Mouse (Mus musculus) forebrain, embryonic 14.5 days (tissue): ENCODE measurements around the gene Bdh1. TPM values are rescaled to one million over a fixed set of nuclear protein-coding genes. Genes with fewer than 3 reads are reported as not detected.
A peak's percentile ranks its signal among the peaks of the same experiment; 100 is the strongest.

Source experiments
- ATAC-seq: fragments of 200-750 bp; cut with Nextera tagmentation; 2 replicates; pipeline ENCODE4 v1.8.0; 2017; ENCODE audit warnings: mild to moderate bottlenecking, moderate library complexity
- DNase-seq: peaks from one replicate; pipeline ENCODE4 v3.0.0-alpha.2; 2015; ENCODE audit warnings: low spot score
- H3K27ac ChIP-seq: fragments of 300-500 bp; sonication (generic); 2 replicates; pipeline ENCODE4 v1.5.1; 2014; ENCODE audit warnings: low read depth, mild to moderate bottlenecking, control low read depth, low read length, moderate library complexity
- H3K27me3 ChIP-seq: fragments of 300-500 bp; sonication (generic); replicated peaks from 2 replicates; pipeline ENCODE4 v1.6.1; 2014; ENCODE audit warnings: low read length, control low read depth, mixed read lengths; ENCODE audit not compliant: control insufficient read depth, insufficient read depth
- H3K36me3 ChIP-seq: fragments of 300-500 bp; sonication (generic); 2 replicates; pipeline ENCODE4 v1.6.1; 2014; ENCODE audit warnings: low read length, control low read depth; ENCODE audit not compliant: control insufficient read depth, insufficient read depth
- H3K4me1 ChIP-seq: fragments of 300-500 bp; sonication (generic); 2 replicates; pipeline ENCODE4 v1.6.1; 2014; ENCODE audit warnings: antibody characterized with exemption, low read length, control low read depth; ENCODE audit not compliant: control insufficient read depth, insufficient read depth
- H3K4me2 ChIP-seq: fragments of 300-500 bp; sonication (generic); 2 replicates; pipeline ENCODE4 v1.6.1; 2014; ENCODE audit warnings: mild to moderate bottlenecking, control low read depth, low read length
- H3K4me3 ChIP-seq: fragments of 300-500 bp; sonication (generic); 2 replicates; pipeline ENCODE4 v1.5.1; 2014; ENCODE audit warnings: low read depth, low read length, control low read depth
- H3K9ac ChIP-seq: fragments of 300-500 bp; sonication (generic); 2 replicates; pipeline ENCODE4 v1.6.1; 2014; ENCODE audit warnings: mild to moderate bottlenecking, low read length, control low read depth, moderate library complexity
- H3K9me3 ChIP-seq: fragments of 300-500 bp; sonication (generic); replicated peaks from 2 replicates; pipeline ENCODE4 v1.6.1; 2016; ENCODE audit warnings: low read length, control low read depth, mixed read lengths; ENCODE audit not compliant: control insufficient read depth
- WGBS: fragments of 180-500 bp; shearing (Covaris S2); extraction: QIAGEN DNeasy Blood & Tissue Kit; methylation state at CpG from one replicate; pipeline ENCODE4 v1.1.7; 2014; 5-methylcytosine and 5-hydroxymethylcytosine counted together
- polyA plus RNA-seq: library from polyadenylated mRNA; unstranded; fragments of >200 nt; fragmentation: Nextera tagmentation; extraction: Ambion mirVana; gene quantifications from 2 replicates; pipeline ENCODE4 v1.2.1, GENCODE M21; 2014

Gene Bdh1
- polyA plus RNA-seq, 1 experiment from 2014 or later: 125 TPM

DNA sequence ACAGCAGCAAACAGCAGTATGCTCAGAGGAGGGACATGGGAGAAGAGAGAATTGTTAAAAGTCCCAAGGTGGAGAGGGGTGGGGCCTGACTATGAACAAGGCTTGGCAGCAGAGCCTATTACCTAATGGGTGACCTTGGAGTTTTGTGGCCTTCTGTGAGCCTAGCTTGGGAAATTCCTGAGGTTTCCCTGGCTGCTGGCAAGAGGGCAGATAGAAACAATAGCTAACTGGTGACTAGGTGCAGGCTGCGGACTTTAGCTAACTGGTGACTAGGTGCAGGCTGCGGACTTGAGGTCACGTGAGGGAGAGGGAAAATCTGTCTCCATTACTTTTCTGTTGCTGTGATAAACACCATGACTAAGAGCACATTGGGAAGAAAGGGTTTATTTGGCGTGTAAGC is 31.9 kb downstream of the Bdh1 start:
- H3K27ac ChIP-seq: no peak overlapping the region
- H3K4me2 ChIP-seq: no peak overlapping the region
- H3K4me3 ChIP-seq: no peak overlapping the region
- no peak overlapping the region for H3K9ac ChIP-seq
- WGBS: 86% methylated on average over 4 of the region's 4 CpGs
- H3K9me3 ChIP-seq: no peaks in the 10 kb centered on the region
- peaks cover 47% of the 10 kb centered on the region for H3K36me3 ChIP-seq
- no peaks in the 10 kb centered on the region for H3K4me1 ChIP-seq
- ATAC-seq (no peak), DNase-seq (no peak)
- no peaks in the 10 kb centered on the region for H3K27me3 ChIP-seq

DNA sequence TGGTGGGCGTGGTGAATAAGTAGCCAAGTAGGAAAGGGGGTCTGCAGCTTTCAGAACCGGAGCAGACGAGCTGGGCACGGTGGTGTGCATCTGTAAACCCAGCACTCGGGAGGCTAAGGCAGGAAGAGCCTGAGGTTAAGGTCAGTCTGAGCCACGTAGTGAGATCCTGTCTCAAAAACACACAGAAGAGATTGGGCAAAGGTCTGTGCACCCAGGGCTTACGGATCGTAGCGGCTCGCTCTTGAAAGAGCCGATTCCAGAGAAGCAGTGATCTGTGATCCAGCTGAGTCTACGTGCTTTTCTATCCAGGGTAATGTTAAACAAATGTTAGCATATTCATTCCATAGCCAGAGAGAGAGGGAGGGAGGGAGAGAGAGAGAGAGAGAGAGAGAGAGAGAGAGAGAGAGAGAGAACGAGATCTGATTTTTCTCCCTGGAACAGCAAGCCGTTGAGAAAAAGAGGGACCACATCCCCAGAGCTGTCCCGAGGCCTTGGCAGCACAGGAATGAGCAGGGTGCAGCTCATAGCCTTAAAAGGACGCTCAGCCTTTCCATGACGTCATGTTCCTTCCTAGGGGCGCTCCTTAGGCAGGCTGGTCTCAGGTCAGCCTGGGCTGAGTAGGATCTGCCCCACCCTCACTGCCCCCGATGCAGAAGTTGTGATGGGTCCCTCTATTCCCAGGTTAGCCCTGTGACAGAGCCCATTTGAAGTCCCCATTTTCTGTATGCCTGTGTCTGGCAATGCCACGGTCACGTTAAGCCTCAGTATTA is 33.4 kb downstream of the Bdh1 start:
- peaks cover 34% of the 10 kb centered on the region for H3K36me3 ChIP-seq
- no peaks in the 10 kb centered on the region for H3K9me3 ChIP-seq
- no peak overlapping the region for H3K9ac ChIP-seq
- ATAC-seq (no peak), DNase-seq (no peak)
- no peaks in the 10 kb centered on the region for H3K27me3 ChIP-seq
- H3K4me1 ChIP-seq: peaks cover 3% of the 10 kb centered on the region; the same call in 1 of the 2 replicates
- H3K4me2 ChIP-seq: no peak overlapping the region
- 86% methylated on average over 21 of the region's 21 CpGs for WGBS
- no peak overlapping the region for H3K27ac ChIP-seq
- no peak overlapping the region for H3K4me3 ChIP-seq

DNA sequence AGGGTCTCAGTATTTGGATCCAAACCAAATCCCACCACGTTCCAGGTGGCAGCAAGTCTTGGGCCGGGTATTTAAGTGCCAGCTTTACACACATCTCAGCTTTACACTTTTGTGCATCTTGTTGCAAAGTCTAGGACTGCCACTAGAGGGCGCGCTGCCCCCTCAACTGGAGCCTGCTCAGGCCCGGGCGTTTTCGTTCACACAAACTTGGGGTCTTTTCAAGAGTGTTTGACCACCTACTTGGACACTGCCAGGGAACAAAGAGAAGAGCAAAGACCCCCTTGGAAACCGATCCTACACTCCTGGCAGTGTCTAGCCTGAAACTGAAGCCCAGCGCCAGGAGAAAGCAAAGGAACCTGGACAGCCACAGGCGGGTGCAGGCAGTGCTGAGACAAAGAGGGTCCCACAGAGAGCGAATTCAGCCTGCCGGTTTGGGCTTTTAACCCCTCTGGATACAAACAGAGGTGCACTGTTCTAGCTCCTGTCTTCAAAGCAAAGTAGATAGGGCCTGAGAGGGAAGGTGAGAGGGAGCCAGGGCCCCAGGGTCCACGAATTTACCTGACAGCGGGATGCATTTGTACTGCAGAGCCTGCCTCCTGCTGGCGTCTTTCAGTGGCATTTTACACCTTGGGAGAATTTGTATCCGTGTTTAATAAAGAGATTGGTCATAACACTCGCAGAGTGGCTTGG is 36.3 kb downstream of the Bdh1 start:
- peak; percentile 83 for ATAC-seq
- Histone ChIP-seq H3K9ac (peak overlapping the region; percentile 65), H3K27ac (peak overlapping the region; percentile 65), H3K4me1 (peaks cover 3% of the 10 kb centered on the region; the same call in 1 of the 2 replicates), H3K4me3 (peak overlapping the region; percentile 24), H3K36me3 (peaks cover 26% of the 10 kb centered on the region), H3K27me3 (no peaks in the 10 kb centered on the region), H3K4me2 (peak overlapping the region; percentile 54), H3K9me3 (no peaks in the 10 kb centered on the region)
- DNase-seq: peak; percentile 91
- 2% methylated on average over 17 of the region's 17 CpGs for WGBS

DNA sequence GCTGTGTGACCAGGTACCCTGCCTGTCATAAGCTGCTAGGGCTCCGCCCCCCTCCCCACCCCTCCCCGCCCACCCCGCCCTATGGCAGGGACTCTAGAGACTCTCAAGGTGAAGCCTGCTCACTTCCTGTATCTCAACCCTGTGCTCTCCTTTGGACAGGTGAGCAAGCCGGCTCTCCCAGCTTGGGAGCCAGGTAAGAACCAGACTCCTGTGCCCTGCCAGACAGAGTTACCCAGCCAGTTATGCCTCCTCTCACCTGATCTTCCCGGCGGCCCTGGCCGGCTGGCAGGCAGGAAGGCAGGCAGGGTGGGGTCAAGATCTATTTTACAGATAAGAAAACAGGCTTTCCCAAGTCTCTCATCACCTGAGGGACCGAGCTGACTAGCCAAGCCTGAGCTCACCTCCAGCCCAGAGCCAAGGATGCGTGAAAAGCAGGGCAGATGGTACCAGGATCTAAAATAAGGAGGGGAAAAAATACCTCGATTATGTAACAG is 37.9 kb downstream of the Bdh1 start:
- Histone ChIP-seq H3K27me3 (no peaks in the 10 kb centered on the region), H3K9me3 (no peaks in the 10 kb centered on the region), H3K27ac (peak overlapping the region; percentile 24; the same call in 1 of the 2 replicates), H3K9ac (peak overlapping the region; percentile 8; the same call in 1 of the 2 replicates), H3K4me1 (peaks cover 3% of the 10 kb centered on the region; the same call in 1 of the 2 replicates), H3K4me2 (no peak overlapping the region), H3K36me3 (peaks cover 23% of the 10 kb centered on the region), H3K4me3 (no peak overlapping the region)
- ATAC-seq: peak; percentile 18; the same call in 1 of the 2 replicates
- WGBS: 35% methylated on average over 10 of the region's 10 CpGs
- DNase-seq: no peak

DNA sequence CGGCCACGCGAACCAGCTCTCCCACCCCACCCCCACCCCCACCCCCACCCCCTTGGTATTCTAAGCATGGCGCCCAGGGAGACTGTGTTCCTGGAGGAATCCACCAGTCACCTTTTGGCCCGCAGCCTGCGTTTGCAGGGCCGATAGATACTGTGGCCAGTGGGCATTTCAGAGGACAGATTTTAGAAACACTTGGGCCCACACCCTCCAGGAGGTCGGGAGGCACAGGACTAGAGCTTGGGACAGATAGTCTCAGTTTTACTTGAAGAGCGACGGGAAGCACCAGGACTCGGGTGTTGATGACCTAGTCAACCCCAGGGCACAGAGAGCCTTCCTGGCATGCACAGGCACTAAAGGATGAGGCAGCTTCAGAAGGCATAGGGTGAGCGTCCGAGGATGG is 38.4 kb downstream of the Bdh1 start:
- H3K9ac ChIP-seq: no peak overlapping the region
- no peak for DNase-seq

DNA sequence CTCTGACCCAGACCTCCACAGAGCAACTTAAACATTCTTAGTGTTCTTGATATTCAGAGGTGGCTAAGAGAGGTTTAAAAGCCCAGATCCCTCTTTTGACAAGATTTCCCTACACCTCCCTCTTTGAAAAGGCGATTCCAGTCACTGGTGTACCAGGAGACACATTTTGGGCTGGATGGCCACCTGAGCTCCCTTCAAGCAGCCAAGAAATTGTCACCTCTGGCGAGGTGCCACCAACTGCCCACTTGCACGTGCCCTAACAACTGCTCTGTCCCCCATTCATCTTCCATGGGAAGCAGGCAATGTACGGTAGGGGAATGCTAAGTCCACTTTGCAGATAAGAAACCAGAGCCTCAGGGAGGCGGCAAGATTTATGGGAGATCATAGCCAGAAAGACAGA is 39.0 kb downstream of the Bdh1 start:
- Histone ChIP-seq H3K4me3 (no peak overlapping the region), H3K4me2 (no peak overlapping the region), H3K27me3 (no peaks in the 10 kb centered on the region), H3K9ac (no peak overlapping the region), H3K4me1 (peaks cover 3% of the 10 kb centered on the region; the same call in 1 of the 2 replicates), H3K9me3 (no peaks in the 10 kb centered on the region), H3K27ac (no peak overlapping the region), H3K36me3 (peaks cover 16% of the 10 kb centered on the region)
- WGBS: 79% methylated on average over 5 of the region's 5 CpGs
- DNase-seq (no peak), ATAC-seq (no peak)

More for the DNA sequence above, 38.4 kb downstream of the Bdh1 start:
- Histone ChIP-seq H3K4me3 (no peak overlapping the region), H3K4me1 (peaks cover 3% of the 10 kb centered on the region; the same call in 1 of the 2 replicates), H3K9me3 (no peaks in the 10 kb centered on the region), H3K4me2 (no peak overlapping the region), H3K36me3 (peaks cover 22% of the 10 kb centered on the region), H3K27ac (no peak overlapping the region), H3K27me3 (no peaks in the 10 kb centered on the region)
- WGBS: 54% methylated on average over 13 of the region's 13 CpGs
- ATAC-seq: no peak

DNA sequence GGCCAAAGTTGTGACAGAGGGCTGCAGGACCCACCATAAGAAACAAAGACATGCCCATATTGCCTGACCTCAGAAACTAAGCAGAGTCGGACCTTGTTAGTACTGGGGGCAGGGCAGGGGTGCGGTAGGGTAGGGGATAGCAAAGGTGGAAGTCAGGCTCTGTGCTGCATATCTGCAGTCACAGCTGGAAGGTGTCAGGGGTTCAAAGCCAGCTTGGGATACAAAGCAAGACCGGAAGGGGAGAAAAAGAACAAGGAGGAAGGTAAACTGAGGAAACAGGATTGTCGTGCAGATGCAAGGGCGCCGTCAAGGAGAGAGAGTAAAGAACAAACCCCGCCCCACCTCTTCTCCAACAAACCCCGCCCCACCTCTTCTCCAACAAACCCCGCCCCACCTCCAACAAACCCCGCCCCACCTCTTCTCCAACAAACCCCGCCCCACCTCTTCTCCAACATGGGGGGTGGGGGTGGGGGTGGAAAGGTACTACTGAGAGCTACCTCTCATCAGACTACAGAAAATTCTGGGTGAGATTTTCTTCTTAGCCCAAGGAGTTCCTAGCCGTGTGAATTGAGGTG is 40.1 kb downstream of the Bdh1 start:
- Histone ChIP-seq H3K4me1 (peaks cover 3% of the 10 kb centered on the region; the same call in 1 of the 2 replicates), H3K27me3 (no peaks in the 10 kb centered on the region), H3K27ac (no peak overlapping the region), H3K36me3 (peaks cover 5% of the 10 kb centered on the region; the same call in 1 of the 2 replicates), H3K4me2 (no peak overlapping the region), H3K4me3 (no peak overlapping the region), H3K9me3 (no peaks in the 10 kb centered on the region), H3K9ac (no peak overlapping the region)
- DNase-seq: no peak
- WGBS: 32% methylated on average over 12 of the region's 12 CpGs
- no peak for ATAC-seq

DNA sequence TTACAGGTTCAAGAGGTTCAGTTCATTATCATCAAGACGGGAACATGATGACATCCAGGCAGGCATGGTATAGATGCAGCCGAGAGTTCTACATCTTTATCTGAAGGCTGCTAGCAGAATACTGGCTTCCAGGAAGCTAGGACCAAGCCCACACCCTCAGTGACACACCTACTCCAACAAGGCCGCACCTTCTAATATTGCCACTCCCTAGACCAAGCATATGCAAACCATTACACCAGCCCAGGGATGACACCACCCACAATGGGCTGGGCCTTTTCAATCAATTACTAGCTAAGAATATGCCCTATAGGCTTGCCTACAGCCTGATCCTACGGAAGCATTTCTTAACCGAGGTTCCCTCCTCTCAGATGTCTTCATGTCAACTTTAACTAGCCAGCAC is 42.9 kb downstream of the Bdh1 start:
- H3K4me1 ChIP-seq: peaks cover 3% of the 10 kb centered on the region; the same call in 1 of the 2 replicates
- no peak overlapping the region for H3K4me3 ChIP-seq
- no peak overlapping the region for H3K9ac ChIP-seq
- no peaks in the 10 kb centered on the region for H3K36me3 ChIP-seq
- no peak overlapping the region for H3K27ac ChIP-seq
- H3K4me2 ChIP-seq: no peak overlapping the region
- no peak for ATAC-seq
- no peaks in the 10 kb centered on the region for H3K27me3 ChIP-seq
- no peaks in the 10 kb centered on the region for H3K9me3 ChIP-seq
- 96% methylated on average over 5 of the region's 5 CpGs for WGBS
- DNase-seq: no peak
